Mouse (Mus musculus) regulatory T cell (primary cell): ENCODE data around the gene Cd2.

Experiments
- in situ Hi-C: fragments of 300-600 bp; cut with MboI, MseI; formaldehyde crosslinking; loops from one replicate; pipeline ENCODE4 v1.15.1; 2025; ENCODE audit warnings: high pct_unique_total_duplicates

Gene Cd2

GRCm38 (mm10) chr3:101294487-101295365 lies 7.0 kb upstream of the Cd2 start:
- in situ Hi-C loops: loop anchor here (5.0 kb wide), 3 partner anchors 72 to 337 kb away; no protein-coding TSS in a partner anchor

- in situ Hi-C loops: no loop called here
Measured at GRCm38 (mm10) chr3:101293571-101294135, 5.9 kb upstream of the Cd2 start.

- in situ Hi-C loops: no loop called here
Measured at GRCm38 (mm10) chr3:101292611-101293010, 4.9 kb upstream of the Cd2 start.

- in situ Hi-C loops: no loop called here
Measured at GRCm38 (mm10) chr3:101290587-101291520, 3.1 kb upstream of the Cd2 start.

GRCm38 (mm10) chr3:101290036-101290435 lies 2.3 kb upstream of the Cd2 start:
- in situ Hi-C loops: no loop called here

- in situ Hi-C loops: no loop called here
Measured at GRCm38 (mm10) chr3:101289406-101289805, 1.7 kb upstream of the Cd2 start.

GRCm38 (mm10) chr3:101286336-101287325 lies 1.1 kb downstream of the Cd2 start:
- in situ Hi-C loops: no loop called here

GRCm38 (mm10) chr3:101285851-101286250 lies 1.9 kb downstream of the Cd2 start:
- in situ Hi-C loops: no loop called here

- in situ Hi-C loops: no loop called here
Measured at GRCm38 (mm10) chr3:101285021-101285615, 2.6 kb downstream of the Cd2 start.

- in situ Hi-C loops: no loop called here
Measured at GRCm38 (mm10) chr3:101283869-101284706, 3.7 kb downstream of the Cd2 start.

- in situ Hi-C loops: no loop called here
Measured at GRCm38 (mm10) chr3:101283441-101283840, 4.3 kb downstream of the Cd2 start.

GRCm38 (mm10) chr3:101282556-101283180 lies 5.1 kb downstream of the Cd2 start:
- in situ Hi-C loops: no loop called here

- in situ Hi-C loops: no loop called here
Measured at GRCm38 (mm10) chr3:101281841-101282240, 5.9 kb downstream of the Cd2 start.

GRCm38 (mm10) chr3:101280348-101281311 lies 7.1 kb downstream of the Cd2 start:
- in situ Hi-C loops: no loop called here

GRCm38 (mm10) chr3:101279561-101279960 lies 8.2 kb downstream of the Cd2 start:
- in situ Hi-C loops: loop anchor here (10.0 kb wide), 1 partner anchor 55 kb away; no protein-coding TSS in a partner anchor

GRCm38 (mm10) chr3:101278396-101278795 lies 9.3 kb downstream of the Cd2 start:
- in situ Hi-C loops: loop anchor here (10.0 kb wide), 1 partner anchor 54 kb away; no protein-coding TSS in a partner anchor

GRCm38 (mm10) chr3:101277830-101278229 lies 9.9 kb downstream of the Cd2 start:
- in situ Hi-C loops: loop anchor here (10.0 kb wide), 1 partner anchor 53 kb away; no protein-coding TSS in a partner anchor
